Mouse (Mus musculus): ENCODE data around the gene Strn. TPM values are rescaled to one million over a fixed set of nuclear protein-coding genes. Genes with fewer than 3 reads are reported as not detected.
A peak's percentile ranks its signal among the peaks of the same experiment; 100 is the strongest.

The Strn gene
- polyA plus RNA-seq, 1 experiment from 2014 or later: 5.0 TPM

DNA sequence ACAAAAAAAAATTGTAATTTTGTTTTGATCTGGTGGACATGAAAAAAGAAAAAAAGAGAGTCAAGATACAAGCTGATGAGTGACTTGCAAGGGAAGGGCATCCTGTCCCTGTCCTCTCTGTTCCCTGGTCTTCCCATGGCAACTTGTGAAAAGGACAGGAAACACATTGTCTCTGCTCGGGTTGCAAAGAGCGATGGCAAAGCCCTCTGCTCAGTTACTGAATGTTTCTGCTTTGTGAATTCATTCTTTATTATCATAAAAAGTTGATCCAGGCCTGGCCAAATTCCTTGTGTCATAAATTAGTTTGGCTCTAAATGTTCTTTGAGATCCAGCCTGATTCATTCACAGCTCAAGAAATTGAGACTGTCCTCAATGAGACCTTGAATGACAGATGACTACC lies 775 bp upstream of the Strn start:
- WGBS: 27% methylated on average over 2 of the region's 2 CpGs
- H3K36me3 ChIP-seq: no peaks in the 10 kb centered on the region
- H3K27me3 ChIP-seq: no peaks in the 10 kb centered on the region
- H3K4me3 ChIP-seq: no peak overlapping the region
- peaks cover 21% of the 10 kb centered on the region for H3K4me1 ChIP-seq (replicated peaks)
- H3K4me2 ChIP-seq: no peak overlapping the region
- no peak for ATAC-seq (ENCODE audit: low FRiP score)
- H3K27ac ChIP-seq: no peak overlapping the region
- H3K9me3 ChIP-seq: no peaks in the 10 kb centered on the region
- no peak overlapping the region for H3K9ac ChIP-seq

GRCm38 (mm10) chr17:78736473-78736988 lies 465 bp downstream of the Strn start:
- Histone ChIP-seq H3K36me3 (no peaks in the 10 kb centered on the region), H3K4me1 (replicated peaks) (peaks cover 28% of the 10 kb centered on the region), H3K27ac (peak overlapping the region; percentile 91), H3K9me3 (no peaks in the 10 kb centered on the region), H3K4me2 (peak overlapping the region; percentile 82), H3K9ac (peak overlapping the region; percentile 95), H3K27me3 (no peaks in the 10 kb centered on the region), H3K4me3 (peak overlapping the region; percentile 94)
- ATAC-seq (ENCODE audit: low FRiP score): peak; percentile 99
- WGBS: under 1% methylated on average over 52 of the region's 60 CpGs

DNA sequence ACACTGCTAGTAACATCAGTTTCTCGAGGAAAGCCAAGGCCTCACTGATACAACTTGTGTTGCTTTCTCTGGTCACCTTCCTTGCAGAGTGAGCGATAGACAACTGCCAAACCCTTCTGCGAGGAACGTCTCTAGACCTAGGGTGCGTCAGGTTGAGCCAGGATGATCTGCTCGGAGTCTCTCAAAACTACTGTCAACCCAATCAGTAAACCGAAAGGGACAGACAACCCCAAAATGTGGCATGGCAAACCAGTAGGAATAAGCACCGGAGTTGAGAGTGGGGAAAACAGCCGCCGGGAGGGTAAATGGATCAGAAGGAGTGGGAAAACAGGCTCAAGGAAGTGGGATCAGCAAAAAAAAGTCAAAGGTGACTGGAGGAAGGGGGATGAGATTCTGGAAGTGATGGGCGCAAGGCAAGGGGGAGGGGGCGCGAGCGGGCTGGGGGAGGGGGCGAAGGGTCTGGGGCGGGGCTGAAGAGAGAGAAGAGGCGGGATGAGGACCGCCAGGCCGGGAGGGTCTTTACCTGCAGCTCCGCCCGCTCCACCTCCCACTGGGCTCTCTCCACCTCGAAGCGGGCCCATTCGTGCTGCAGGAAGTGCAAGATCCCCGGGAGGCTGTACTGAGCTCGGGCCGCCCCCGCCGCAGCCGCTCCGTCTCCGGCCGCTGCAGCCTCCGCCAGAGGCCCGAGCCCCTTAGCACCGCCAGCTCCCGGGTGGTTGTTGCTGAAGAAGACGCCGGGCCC lies 1.1 kb downstream of the Strn start:
- peak overlapping the region; percentile 91 for H3K27ac ChIP-seq
- peak overlapping the region; percentile 94 for H3K4me3 ChIP-seq
- no peaks in the 10 kb centered on the region for H3K36me3 ChIP-seq
- under 1% methylated on average over 34 of the region's 39 CpGs for WGBS
- peaks cover 28% of the 10 kb centered on the region for H3K4me1 ChIP-seq (replicated peaks)
- no peaks in the 10 kb centered on the region for H3K27me3 ChIP-seq
- peak overlapping the region; percentile 95 for H3K9ac ChIP-seq
- peak overlapping the region; percentile 82 for H3K4me2 ChIP-seq
- peak; percentile 88 for ATAC-seq (ENCODE audit: low FRiP score)
- H3K9me3 ChIP-seq: no peaks in the 10 kb centered on the region

GRCm38 (mm10) chr17:78734806-78735205 lies 2.2 kb downstream of the Strn start:
- WGBS: 72% methylated on average over 10 of the region's 10 CpGs
- Histone ChIP-seq H3K36me3 (no peaks in the 10 kb centered on the region), H3K9me3 (no peaks in the 10 kb centered on the region), H3K4me1 (replicated peaks) (peaks cover 28% of the 10 kb centered on the region), H3K4me2 (peak overlapping the region; percentile 82), H3K27ac (no peak overlapping the region), H3K27me3 (no peaks in the 10 kb centered on the region), H3K9ac (0 out of 2 replicates have a peak overlapping the region, but pooled peaks have one; percentile 95), H3K4me3 (peak overlapping the region; percentile 94)
- no peak for ATAC-seq (ENCODE audit: low FRiP score)

- Histone ChIP-seq H3K27me3 (no peaks in the 10 kb centered on the region), H3K9me3 (no peaks in the 10 kb centered on the region), H3K9ac (no peak overlapping the region), H3K4me2 (no peak overlapping the region), H3K4me1 (replicated peaks) (peaks cover 30% of the 10 kb centered on the region), H3K4me3 (no peak overlapping the region), H3K27ac (no peak overlapping the region), H3K36me3 (no peaks in the 10 kb centered on the region)
- 55% methylated on average over 1 of the region's 1 CpGs for WGBS
- ATAC-seq (ENCODE audit: low FRiP score): no peak
These were observed 4.9 kb downstream of the Strn start for GRCm38 (mm10) chr17:78732056-78732455.

GRCm38 (mm10) chr17:78726746-78727449 lies 10.1 kb downstream of the Strn start:
- H3K4me1 ChIP-seq (replicated peaks): 0 out of 2 replicates have a peak, but pooled peaks cover 7% of the 10 kb centered on the region
- no peak overlapping the region for H3K27ac ChIP-seq
- no peak overlapping the region for H3K4me2 ChIP-seq
- no peak overlapping the region for H3K4me3 ChIP-seq
- no peak for ATAC-seq (ENCODE audit: low FRiP score)
- 72% methylated on average over 14 of the region's 14 CpGs for WGBS
- no peaks in the 10 kb centered on the region for H3K36me3 ChIP-seq
- H3K27me3 ChIP-seq: no peaks in the 10 kb centered on the region
- H3K9ac ChIP-seq: no peak overlapping the region
- no peaks in the 10 kb centered on the region; the same call in 1 of the 2 replicates for H3K9me3 ChIP-seq

DNA sequence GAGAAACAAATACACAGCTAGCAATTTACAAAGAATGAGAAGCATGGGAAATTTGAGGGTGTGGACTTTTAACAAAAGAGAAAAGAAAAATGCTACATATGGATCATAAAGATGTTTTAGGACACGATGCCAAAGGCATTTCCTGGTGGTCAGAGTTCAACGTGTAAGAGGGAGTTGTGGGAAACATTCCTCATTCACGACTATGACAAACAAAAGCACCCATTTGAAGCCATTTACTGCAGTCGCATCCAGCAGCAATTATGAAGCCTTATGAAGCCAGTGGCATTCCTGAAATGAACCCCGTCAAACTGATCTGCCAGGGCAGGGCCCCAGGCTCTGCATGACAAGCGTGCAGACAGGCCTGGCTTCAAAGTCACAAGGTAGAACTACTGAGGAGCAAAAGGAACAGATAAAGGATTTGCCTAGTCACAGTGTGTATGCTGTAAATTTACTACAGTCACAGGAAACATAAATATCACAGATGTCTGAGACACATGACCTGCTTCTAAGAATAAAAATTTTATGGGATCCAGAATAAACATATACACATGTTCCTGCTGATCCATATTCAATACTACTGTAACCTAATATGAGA lies 12.4 kb downstream of the Strn start:
- Histone ChIP-seq H3K9me3 (no peaks in the 10 kb centered on the region; the same call in 1 of the 2 replicates), H3K9ac (no peak overlapping the region), H3K27me3 (no peaks in the 10 kb centered on the region), H3K4me3 (no peak overlapping the region), H3K4me1 (replicated peaks) (0 out of 2 replicates have a peak, but pooled peaks cover 6% of the 10 kb centered on the region), H3K4me2 (no peak overlapping the region), H3K27ac (no peak overlapping the region), H3K36me3 (no peaks in the 10 kb centered on the region)
- 79% methylated on average over 6 of the region's 6 CpGs for WGBS
- no peak for ATAC-seq (ENCODE audit: low FRiP score)

DNA sequence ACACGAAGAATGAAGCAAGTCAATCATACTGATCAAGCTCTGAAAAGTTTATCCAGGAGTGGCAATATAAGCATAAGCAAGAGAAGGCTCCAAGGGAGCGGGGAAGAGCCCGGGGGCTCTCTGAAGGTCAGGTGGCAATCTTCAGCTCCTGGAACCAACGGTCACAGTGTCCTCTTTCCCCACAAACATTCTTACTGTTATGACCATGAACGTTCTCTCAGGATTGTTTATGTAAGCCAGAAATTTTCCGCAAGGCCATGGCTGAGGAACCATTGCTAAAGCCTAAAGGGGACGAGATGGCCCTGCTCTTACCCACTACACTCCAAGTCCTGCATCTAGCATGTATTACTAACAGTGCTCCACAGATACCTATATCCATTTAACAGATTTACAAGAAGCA lies 15.3 kb downstream of the Strn start:
- Histone ChIP-seq H3K4me2 (no peak overlapping the region), H3K27me3 (no peaks in the 10 kb centered on the region), H3K4me1 (replicated peaks) (0 out of 2 replicates have a peak, but pooled peaks cover under 1% of the 10 kb centered on the region), H3K9me3 (no peaks in the 10 kb centered on the region; the same call in 1 of the 2 replicates), H3K27ac (no peak overlapping the region), H3K36me3 (peaks cover 12% of the 10 kb centered on the region), H3K9ac (no peak overlapping the region), H3K4me3 (no peak overlapping the region)
- WGBS: 91% methylated on average over 7 of the region's 7 CpGs
- no peak for ATAC-seq (ENCODE audit: low FRiP score)

GRCm38 (mm10) chr17:78719086-78719485 lies 17.9 kb downstream of the Strn start:
- H3K36me3 ChIP-seq: peaks cover 12% of the 10 kb centered on the region
- H3K27me3 ChIP-seq: no peaks in the 10 kb centered on the region
- no peaks in the 10 kb centered on the region for H3K4me1 ChIP-seq (replicated peaks)
- no peak overlapping the region for H3K4me2 ChIP-seq
- H3K4me3 ChIP-seq: no peak overlapping the region
- H3K9me3 ChIP-seq: no peaks in the 10 kb centered on the region
- WGBS: 95% methylated on average over 13 of the region's 13 CpGs
- H3K9ac ChIP-seq: no peak overlapping the region
- H3K27ac ChIP-seq: no peak overlapping the region
- no peak for ATAC-seq (ENCODE audit: low FRiP score)

DNA sequence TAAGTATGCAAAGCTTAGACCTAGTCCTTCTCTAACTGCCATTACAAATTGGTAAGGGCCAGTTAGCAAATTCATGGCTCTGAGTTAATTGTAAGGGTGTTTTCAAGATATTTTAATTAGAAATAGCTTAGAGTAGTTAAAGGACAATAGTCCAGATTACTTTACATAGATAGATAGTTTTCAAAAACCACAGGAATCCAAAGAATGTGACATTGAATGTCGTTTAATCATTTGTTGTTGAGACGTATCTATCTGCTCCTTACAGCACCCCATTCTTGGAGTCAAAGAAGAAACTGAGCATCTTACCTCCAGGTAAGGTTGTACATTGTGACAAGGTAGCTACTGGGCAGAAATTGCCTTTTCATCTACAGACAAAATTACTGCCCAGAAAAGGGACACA lies 26.7 kb downstream of the Strn start:
- Histone ChIP-seq H3K36me3 (peaks cover 10% of the 10 kb centered on the region; the same call in 1 of the 2 replicates), H3K4me3 (no peak overlapping the region), H3K27ac (no peak overlapping the region), H3K9me3 (peaks cover 6% of the 10 kb centered on the region), H3K4me1 (replicated peaks) (no peaks in the 10 kb centered on the region), H3K4me2 (no peak overlapping the region), H3K9ac (no peak overlapping the region), H3K27me3 (no peaks in the 10 kb centered on the region)
- 84% methylated on average over 2 of the region's 2 CpGs for WGBS
- ATAC-seq (ENCODE audit: low FRiP score): no peak

DNA sequence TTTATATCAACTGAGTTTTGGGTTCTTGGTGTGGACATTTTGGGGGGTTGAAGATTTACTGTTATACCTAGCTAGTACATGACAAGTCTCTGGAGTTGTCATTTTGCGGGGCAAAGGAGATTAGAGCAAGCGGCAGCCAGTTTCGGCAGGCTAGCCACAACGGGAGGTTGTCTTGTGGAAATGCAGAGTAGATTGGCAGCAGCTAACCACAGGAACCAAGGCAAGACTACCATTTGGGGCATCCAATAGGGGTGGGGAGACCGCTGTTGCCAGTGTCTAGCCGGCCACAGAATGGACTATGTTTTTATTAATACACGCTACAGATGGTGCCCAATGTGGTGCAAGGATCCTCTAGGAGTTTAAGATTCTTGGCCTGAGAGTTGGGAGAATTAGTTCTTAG lies 28.6 kb downstream of the Strn start:
- no peak overlapping the region for H3K4me2 ChIP-seq
- H3K9me3 ChIP-seq: peaks cover 6% of the 10 kb centered on the region
- no peak overlapping the region for H3K4me3 ChIP-seq
- no peaks in the 10 kb centered on the region for H3K4me1 ChIP-seq (replicated peaks)
- H3K27me3 ChIP-seq: no peaks in the 10 kb centered on the region
- no peak overlapping the region for H3K27ac ChIP-seq
- no peak overlapping the region for H3K9ac ChIP-seq
- no peak for ATAC-seq (ENCODE audit: low FRiP score)
- WGBS: 92% methylated on average over 7 of the region's 7 CpGs
- peaks cover 10% of the 10 kb centered on the region; the same call in 1 of the 2 replicates for H3K36me3 ChIP-seq

DNA sequence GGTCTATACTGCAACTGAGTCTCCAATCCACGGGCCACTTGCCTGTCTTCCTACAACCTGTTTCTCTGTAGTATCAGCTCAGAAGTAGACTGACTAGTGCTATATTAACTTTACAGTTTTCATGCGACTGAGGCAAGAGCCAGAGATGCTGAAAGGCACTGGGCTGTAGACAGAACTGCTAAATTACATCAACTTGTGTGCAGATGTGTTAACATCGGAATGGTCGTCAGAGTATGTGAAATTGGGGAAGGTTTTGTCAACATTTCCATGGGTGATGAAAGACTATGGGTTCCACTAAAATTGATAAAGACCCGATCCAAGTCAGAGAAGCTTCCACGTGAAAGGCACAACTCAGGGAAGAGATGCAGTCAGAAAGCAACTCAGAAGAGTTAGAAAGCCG lies 34.0 kb downstream of the Strn start:
- Histone ChIP-seq H3K4me1 (replicated peaks) (no peaks in the 10 kb centered on the region), H3K4me3 (no peak overlapping the region), H3K4me2 (no peak overlapping the region), H3K36me3 (peaks cover 15% of the 10 kb centered on the region), H3K27me3 (no peaks in the 10 kb centered on the region), H3K27ac (no peak overlapping the region), H3K9ac (no peak overlapping the region), H3K9me3 (peaks cover 6% of the 10 kb centered on the region)
- 93% methylated on average over 7 of the region's 7 CpGs for WGBS
- ATAC-seq (ENCODE audit: low FRiP score): no peak

Measured in hindbrain, embryonic 13.5 days (tissue).